Mouse (Mus musculus) adrenal gland (tissue): Measurements from ENCODE around the gene Rp9.

ENCODE experiments used
- intact Hi-C: fragments of 180-260 bp; cut with DNase I; formaldehyde crosslinking; loops from one replicate; pipeline ENCODE4 v1.15.1; 2025

The Rp9 gene

GRCm38 (mm10) chr9:22423507-22423906, 46.0 kb downstream of the Rp9 start:
- intact Hi-C loops, result no loop called here

GRCm38 (mm10) chr9:22422559-22422958, 47.0 kb downstream of the Rp9 start:
- intact Hi-C loops, result no loop called here

- intact Hi-C loops, result no loop called here
Observed at GRCm38 (mm10) chr9:22420491-22420890, 49.1 kb downstream of the Rp9 start.

GRCm38 (mm10) chr9:22419877-22420276, 49.7 kb downstream of the Rp9 start:
- intact Hi-C loops, result no loop called here

- intact Hi-C loops, result no loop called here
Observed at GRCm38 (mm10) chr9:22417547-22417946, 52.0 kb downstream of the Rp9 start.

- intact Hi-C loops, result no loop called here
Observed at GRCm38 (mm10) chr9:22416187-22416586, 53.4 kb downstream of the Rp9 start.

GRCm38 (mm10) chr9:22411002-22411857, 58.3 kb downstream of the Rp9 start, which contains the start of gene 9530077C05Rik:
9530077C05Rik (plus strand) TSS chr9:22411513.
- intact Hi-C loops, result no loop called here

GRCm38 (mm10) chr9:22409501-22409900, 60.0 kb downstream of the Rp9 start:
- intact Hi-C loops, result loop anchor here (10.0 kb wide), 2 partner anchors 175 to 255 kb away; partner anchors contain the start of gene Pigyl

GRCm38 (mm10) chr9:22408344-22408743, 61.2 kb downstream of the Rp9 start:
- intact Hi-C loops, result loop anchor here (10.0 kb wide), 2 partner anchors 174 to 254 kb away; partner anchors contain the start of gene Pigyl

GRCm38 (mm10) chr9:22407633-22408032, 61.9 kb downstream of the Rp9 start:
- intact Hi-C loops, result loop anchor here (10.0 kb wide), 2 partner anchors 173 to 253 kb away; partner anchors contain the start of gene Pigyl

- intact Hi-C loops, result loop anchor here (10.0 kb wide), 2 partner anchors 171 to 251 kb away; partner anchors contain the start of gene Pigyl
Observed at GRCm38 (mm10) chr9:22405414-22405813, 64.1 kb downstream of the Rp9 start.

- intact Hi-C loops, result loop anchor here (5.0 to 10.0 kb wide), 3 partner anchors 76 to 249 kb away; partner anchors contain the start of gene Pigyl
Observed at GRCm38 (mm10) chr9:22403501-22403900, 66.0 kb downstream of the Rp9 start.

GRCm38 (mm10) chr9:22402976-22403375, 66.6 kb downstream of the Rp9 start:
- intact Hi-C loops, result loop anchor here (5.0 to 10.0 kb wide), 3 partner anchors 76 to 248 kb away; partner anchors contain the start of gene Pigyl

- intact Hi-C loops, result loop anchor here (5.0 to 10.0 kb wide), 3 partner anchors 75 to 247 kb away; partner anchors contain the start of gene Pigyl
Observed at GRCm38 (mm10) chr9:22402001-22402400, 67.5 kb downstream of the Rp9 start.

GRCm38 (mm10) chr9:22399021-22399420, 70.5 kb downstream of the Rp9 start:
- intact Hi-C loops, result no loop called here

GRCm38 (mm10) chr9:22394725-22395124, 74.8 kb downstream of the Rp9 start:
- intact Hi-C loops, result no loop called here

- intact Hi-C loops, result no loop called here
Observed at GRCm38 (mm10) chr9:22390390-22390789, 79.2 kb downstream of the Rp9 start.

- intact Hi-C loops, result no loop called here
Observed at GRCm38 (mm10) chr9:22389736-22390245, 79.8 kb downstream of the Rp9 start.

GRCm38 (mm10) chr9:22389021-22389476, 80.5 kb downstream of the Rp9 start, which contains the start of gene Anln:
Anln (minus strand) TSS chr9:22389188.
- intact Hi-C loops, result no loop called here

GRCm38 (mm10) chr9:22388401-22388980, 81.1 kb downstream of the Rp9 start:
- intact Hi-C loops, result no loop called here

- intact Hi-C loops, result no loop called here
Observed at GRCm38 (mm10) chr9:22387901-22388300, 81.6 kb downstream of the Rp9 start.

GRCm38 (mm10) chr9:22385890-22386289, 83.7 kb downstream of the Rp9 start:
- intact Hi-C loops, result no loop called here
